Mouse (Mus musculus) testis, adult 2 months (tissue): ENCODE data around the gene Zfyve16.

Experiments used
- CTCF ChIP-seq: fragments of 200-500 bp; IDR thresholded peaks from 2 replicates; pipeline ENCODE4 v1.5.1; 2012; ENCODE audit warnings: low read depth, mild to moderate bottlenecking, inconsistent platforms, low read length, moderate library complexity; ENCODE audit not compliant: control insufficient read depth, insufficient read depth, insufficient replicate concordance
- POLR2A ChIP-seq: fragments of 200-500 bp; IDR thresholded peaks from 2 replicates; pipeline ENCODE4 v1.6.1; 2012; ENCODE audit warnings: low read depth, mild to moderate bottlenecking, inconsistent platforms, low read length, moderate library complexity; ENCODE audit not compliant: control insufficient read depth

- TF ChIP-seq CTCF (no peak), POLR2A (no peak)
Measured at GRCm38 (mm10) chr13:92464698-92465097, 66.0 kb downstream of the Zfyve16 start.
